Mouse (Mus musculus) adrenal gland, postnatal 36 days (tissue): ENCODE measurements around the gene Cpeb2. TPM values are rescaled to one million over a fixed set of nuclear protein-coding genes. Genes with fewer than 3 reads are reported as not detected.

Experiments used
- DNase-seq, 2 experiments: peaks; one replicate each; pipeline ENCODE4 v3.0.0; 2021; ENCODE audit warnings: mixed read lengths in 1 of 2
- long read RNA-seq, 2 experiments: library from polyadenylated mRNA; stranded (forward); transcript quantifications; one replicate each; pipeline ENCODE4 v2.0.0; 2021; ENCODE audit warnings: borderline sequencing depth in 2 of 2
- total RNA-seq, 2 experiments: library from RNA; stranded (reverse); gene quantifications; 2 replicates each; pipeline ENCODE4 v1.2.3; 2021

Cpeb2 gene
- total RNA-seq = 10 to 100 TPM; 37.9 to 38.9 TPM
- long read RNA-seq, experiment 1, full-length matches to known transcripts = 3 of 8 reads
- long read RNA-seq, experiment 1, partial matches to known transcripts = 0 of 8 reads
- long read RNA-seq, experiment 1, other reads (novel, unspliced or antisense) = 5 of 8 reads
- long read RNA-seq, experiment 2, partial matches to known transcripts = 0 of 3 reads
- long read RNA-seq, experiment 2, other reads (novel, unspliced or antisense) = 3 of 3 reads

DNA sequence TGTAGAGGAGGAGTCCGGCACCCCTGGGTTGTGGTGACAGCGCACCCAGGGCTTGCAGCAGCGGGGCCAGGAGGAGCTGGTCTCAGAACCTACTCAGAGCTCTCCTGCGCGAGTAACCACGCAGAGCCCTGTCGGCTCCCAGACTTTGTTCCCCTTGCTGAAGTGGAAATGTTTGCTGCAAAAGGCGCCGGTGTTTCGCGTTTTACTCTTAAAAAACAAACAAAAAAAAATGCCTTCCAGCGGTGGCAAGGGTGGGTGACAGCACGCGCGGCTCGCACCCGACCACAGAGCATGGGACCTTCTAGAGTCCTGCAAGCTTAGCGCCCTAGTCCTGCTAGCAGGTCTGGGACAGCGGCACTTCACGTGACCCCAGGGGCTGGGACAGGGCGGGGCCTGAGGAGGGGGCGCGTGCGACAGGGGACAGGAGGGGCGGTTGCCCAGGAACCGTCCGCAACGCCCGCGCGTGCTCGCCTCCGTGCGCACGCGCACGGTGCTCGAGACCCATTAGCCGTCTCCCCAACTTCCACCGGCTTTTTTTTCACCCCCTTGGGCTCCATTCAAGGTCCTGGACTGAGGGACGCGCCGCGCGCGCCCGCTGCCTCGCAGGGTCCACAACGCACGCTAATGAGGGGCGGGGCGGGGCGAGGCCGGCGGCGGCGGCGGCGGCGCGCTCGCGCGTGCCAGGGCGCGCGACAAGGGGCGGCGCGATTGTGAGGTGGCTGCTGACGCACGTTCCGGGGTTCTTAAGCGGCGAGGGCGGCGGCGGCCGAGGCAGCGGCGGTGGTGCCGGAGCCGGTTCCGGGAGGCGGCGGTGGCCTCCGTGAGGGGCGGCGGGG lies at the start of gene Cpeb2:
Cpeb2 (plus strand) TSS at position 691 of the 836 bp plus-strand sequence.
- DNase-seq = peak; percentile 97 to 98

DNA sequence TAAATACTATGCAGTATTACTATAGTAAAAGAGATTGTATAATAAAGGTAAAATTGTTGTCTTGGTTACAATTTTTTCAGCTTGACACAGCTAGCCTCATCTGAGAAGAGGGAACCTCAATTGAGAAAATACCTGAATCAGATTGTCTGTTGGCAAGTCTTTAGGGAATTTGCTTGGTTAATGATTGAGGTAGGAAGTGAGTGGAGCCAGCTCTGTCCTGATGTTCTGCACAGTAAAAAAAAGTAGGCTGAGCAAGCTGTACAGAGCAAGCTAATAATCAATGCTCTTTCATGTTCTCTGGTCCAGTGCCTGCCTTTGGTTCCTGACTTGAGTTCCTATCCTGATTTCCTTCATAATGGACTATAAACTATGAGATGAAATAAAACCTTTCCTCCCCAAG lies 49.4 kb upstream of the Cpeb2 start:
- DNase-seq = no peak

DNA sequence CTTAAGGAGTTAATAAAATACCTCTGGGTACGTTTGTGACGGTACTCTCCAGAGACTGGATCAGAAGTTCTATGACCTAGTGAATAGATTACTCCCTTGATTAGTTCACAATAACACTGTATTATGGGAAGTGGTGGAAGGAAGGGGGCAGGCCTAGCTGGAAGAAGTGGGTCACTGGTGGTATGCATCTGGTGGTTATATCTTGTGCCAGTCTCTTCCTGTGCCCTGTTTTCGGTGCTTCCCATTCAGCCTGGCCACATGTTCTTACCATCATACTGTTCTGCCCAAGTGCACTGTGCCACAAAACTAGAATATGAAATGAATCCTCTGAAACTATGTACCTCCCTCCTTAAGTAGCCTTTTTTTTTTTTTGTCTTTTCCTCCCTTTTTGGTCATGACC lies 48.1 kb upstream of the Cpeb2 start:
- DNase-seq = no peak

DNA sequence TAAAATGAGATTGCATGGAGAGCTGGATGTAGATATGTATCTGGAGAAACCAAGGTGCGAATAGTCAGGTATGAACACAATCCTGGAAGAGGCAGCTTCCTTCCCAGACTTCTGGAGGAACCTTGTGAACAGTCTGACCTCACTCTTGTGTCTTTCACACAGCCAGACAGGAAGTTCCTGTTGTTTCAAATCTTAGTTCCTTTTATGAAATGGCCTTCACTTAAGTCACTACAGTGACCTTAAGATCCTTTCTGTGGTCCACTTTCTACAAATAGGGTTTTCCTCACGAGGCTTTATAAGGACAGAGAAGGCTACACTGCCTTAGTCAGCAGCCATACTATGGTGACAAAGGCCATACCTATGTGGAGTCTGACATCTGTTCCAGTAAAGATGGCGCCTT lies 47.5 kb upstream of the Cpeb2 start:
- DNase-seq = no peak

DNA sequence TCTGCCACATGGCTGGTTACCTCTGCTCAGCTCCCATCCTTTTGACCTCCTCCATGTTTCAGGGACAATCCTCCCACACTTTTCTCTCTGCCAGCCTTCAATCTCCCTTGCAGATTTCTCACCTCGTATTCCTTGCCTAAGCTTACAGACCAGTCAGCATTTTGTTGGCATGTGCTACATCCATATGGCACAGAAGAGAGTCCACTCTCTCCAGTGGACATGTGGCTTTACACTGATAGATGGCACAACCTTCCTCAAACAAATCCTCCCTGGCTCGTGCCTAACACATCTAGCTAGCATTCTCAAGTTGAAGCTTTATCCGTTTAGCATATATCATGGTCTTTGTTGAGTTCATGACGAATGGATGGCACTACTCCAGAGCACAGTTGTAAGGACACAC lies 32.3 kb upstream of the Cpeb2 start:
- DNase-seq = no peak

DNA sequence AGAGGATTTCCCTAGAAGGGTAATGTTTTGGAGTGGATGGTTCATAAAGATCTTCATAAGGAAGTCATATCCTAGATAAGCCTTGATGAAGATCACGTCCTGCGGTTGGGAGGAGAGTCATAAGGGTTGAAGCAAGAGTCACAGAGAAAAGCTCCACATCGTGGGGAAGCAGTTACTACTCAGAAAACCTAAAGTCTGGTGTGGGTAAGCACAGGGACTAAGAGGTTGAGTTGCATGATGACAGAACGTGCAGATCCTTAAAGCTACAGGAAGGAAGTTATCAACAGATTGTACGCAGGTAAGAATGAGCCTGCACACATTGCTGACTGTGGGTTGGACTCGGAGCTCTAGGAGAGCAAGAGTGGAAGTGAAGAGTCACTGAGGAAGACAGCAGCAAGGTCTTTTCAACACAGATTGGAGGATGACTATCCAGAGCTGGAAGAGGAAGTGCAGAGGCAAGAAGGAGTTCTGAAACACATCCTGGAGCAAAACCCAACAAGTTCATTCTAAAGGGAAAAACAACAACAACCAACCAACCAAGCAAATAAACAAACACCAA lies 26.4 kb upstream of the Cpeb2 start:
- DNase-seq = no peak

DNA sequence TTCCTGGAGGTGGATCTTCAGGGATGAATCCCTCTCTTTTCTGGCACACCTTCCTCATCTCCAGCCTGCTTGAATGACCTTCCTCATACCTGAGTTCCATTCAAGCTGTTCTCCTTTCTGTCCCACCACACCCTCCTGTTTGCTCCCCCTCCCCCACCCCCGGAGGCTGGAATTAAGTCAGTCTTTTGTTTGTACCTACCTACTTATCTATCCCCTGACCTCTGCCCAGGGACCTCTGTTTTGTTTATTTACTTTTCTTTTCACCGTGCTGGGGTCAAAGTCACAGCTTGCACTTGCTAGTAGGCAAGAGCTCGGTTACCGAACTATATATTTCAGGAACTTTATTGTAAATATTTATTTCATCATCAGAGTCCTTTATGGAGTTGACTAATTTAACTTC lies 15.5 kb upstream of the Cpeb2 start:
- no peak for DNase-seq

DNA sequence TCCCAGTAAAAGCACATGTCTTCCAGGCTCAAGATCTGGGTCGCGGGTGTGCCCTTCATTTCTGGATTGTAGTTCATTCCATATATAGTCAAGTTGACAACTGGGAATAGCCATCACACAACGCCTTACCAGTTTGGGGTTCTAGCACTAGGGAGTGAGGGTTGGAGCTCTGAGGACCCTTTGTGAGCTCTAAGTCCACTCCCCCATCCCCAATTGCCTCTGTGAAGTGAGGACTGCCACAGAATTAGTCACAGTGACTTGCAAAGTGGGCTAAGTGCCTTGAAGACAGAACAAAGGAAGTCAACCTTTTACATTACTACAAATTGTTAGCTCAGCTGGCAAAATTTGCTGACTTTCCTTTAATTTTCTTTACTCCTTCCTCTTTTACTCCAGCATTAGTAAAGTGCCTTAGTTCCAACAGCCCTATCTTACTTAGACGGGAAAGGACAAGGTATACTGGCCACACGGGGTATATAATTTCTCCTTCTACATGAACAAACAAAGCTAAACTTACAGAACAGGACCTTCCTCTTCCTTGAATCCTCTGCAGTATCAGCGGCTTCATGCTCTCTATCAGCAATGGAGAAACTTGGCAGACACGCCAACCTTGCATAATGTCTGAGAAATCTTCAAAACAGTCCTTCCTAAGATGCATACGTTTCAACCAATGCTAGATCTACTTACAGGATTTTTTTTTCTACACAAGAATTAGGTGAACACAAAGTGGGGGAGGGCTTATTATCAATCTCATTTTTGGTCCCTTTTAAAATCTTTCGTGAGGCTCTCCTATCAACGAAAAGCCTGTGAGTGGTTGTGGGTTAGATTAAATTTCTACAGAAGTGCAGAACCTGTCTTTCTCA lies 14.8 kb upstream of the Cpeb2 start:
- DNase-seq = no peak

DNA sequence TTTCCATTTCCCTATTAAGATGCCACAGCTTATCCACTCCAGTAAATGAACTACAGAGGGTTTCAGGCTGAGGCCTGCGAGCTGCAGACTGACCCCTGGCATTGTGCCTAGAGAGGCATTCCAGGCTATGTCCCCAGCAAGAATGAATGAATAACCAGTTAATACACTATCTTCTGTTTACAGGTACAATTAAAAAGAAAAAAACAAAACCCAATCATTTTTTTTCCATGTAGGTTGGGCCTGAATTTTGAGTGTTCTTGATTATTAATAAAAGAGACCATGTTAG lies 14.2 kb upstream of the Cpeb2 start:
- peak in 1 of 2 experiments; percentile 30 for DNase-seq

DNA sequence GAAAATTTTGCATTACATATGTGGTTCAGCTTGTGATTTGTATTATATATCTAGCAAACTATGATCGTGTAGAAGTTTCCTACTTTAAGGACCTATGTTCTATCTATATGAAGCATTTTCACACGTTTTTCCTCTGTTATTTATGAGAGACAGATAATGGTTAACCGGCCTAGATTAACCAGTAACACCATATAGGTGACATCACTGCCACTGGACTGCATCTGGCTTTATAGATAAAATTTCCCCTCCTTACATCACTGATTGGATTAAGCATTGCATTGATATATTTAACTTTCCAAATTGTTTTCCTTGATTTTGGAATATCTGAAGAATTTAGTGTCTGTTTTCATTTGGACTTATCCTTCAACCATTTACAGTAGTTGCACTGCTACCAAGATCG lies 9.6 kb upstream of the Cpeb2 start:
- DNase-seq = no peak

DNA sequence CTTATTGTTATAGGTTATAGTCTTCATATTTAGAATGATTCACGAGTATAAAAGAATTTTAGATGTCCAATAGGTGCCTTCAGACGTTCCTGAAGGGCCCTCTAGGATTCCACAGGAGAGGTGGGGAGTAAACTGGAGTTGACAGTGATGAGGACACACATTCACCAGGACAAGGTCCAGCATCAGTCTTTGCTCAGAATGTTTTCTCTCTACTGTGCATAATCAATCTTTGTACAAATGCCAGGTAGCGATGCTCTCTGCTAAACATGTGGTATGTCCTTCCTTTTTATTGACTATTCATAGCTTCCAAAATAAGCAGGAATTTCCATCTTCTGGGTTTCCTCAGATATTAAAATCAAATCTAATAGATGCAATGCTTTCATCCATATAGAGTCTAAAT lies 8.7 kb upstream of the Cpeb2 start:
- DNase-seq = no peak

DNA sequence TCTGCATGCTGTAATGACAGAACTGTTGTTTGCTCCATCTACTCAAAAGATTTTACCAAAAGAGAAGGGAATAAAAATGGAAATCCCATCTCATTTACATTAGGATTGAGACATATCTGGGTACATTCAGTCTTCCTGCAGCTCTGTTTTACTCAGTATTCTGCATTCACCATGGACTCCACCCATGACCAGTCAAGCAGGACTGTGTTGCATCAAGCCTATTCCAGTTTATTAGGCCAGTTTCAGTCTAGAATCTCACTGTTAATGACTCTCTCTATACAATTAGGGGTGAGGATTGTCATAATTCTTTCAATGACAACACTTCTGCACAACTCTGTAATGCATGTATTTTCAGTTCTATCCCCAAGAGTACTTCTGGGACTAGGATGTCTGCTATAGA lies 6.8 kb upstream of the Cpeb2 start:
- DNase-seq = no peak

DNA sequence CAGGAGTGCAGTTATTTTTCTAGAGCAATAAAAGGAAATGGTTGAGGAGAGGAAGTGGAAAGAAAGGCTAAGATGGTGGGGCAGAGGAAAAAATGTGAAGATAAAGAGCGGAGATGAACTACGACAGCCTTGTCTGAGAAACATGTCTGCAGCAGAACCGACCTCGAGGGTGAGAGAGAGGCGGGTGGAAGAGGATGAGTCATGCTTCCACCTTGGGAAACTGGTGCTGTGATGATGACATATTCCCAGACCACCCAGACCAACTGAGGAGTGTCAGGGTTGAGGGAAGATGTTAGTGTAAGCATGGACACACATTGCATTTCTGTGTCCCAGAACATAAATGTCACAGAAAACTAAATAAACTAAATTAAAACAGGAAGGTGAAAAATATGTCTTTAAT lies 5.4 kb upstream of the Cpeb2 start:
- DNase-seq = peak; percentile 50 to 62

DNA sequence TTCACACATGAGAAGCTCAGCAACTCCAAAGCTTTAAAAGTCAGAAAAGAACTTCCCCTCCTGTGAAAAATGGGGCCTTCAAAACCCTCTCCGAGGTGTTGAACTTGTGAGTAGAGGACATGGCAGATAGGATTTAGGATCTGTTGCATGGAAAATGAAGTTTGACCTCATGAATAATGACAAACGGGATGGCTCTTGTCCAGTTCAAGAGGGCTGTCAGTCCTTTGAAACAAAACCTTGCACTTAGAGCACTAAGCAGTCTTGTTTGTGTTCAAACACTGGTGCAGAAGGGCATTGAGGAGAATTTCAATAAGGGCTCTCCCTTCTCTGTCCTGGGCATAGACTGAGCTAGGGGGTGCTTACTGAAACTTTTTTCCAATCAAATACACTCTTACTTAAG lies 1.9 kb upstream of the Cpeb2 start:
- DNase-seq = no peak

DNA sequence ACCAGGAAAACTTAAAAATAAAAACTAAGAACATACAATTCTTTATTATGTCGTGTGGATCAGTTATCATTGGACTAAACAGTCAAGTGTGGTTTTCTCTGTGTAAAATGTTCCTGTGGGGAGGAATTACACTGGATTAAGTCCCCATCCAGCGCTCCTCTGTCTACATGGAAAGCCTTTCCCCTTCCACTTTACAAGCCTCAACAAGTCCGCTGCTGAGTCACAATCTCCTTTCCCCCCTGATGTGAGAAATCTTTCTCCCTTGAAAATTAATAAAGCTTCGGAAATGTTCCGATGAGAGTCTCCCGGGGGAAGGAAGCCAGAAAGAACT lies 856 bp upstream of the Cpeb2 start:
- no peak for DNase-seq

DNA sequence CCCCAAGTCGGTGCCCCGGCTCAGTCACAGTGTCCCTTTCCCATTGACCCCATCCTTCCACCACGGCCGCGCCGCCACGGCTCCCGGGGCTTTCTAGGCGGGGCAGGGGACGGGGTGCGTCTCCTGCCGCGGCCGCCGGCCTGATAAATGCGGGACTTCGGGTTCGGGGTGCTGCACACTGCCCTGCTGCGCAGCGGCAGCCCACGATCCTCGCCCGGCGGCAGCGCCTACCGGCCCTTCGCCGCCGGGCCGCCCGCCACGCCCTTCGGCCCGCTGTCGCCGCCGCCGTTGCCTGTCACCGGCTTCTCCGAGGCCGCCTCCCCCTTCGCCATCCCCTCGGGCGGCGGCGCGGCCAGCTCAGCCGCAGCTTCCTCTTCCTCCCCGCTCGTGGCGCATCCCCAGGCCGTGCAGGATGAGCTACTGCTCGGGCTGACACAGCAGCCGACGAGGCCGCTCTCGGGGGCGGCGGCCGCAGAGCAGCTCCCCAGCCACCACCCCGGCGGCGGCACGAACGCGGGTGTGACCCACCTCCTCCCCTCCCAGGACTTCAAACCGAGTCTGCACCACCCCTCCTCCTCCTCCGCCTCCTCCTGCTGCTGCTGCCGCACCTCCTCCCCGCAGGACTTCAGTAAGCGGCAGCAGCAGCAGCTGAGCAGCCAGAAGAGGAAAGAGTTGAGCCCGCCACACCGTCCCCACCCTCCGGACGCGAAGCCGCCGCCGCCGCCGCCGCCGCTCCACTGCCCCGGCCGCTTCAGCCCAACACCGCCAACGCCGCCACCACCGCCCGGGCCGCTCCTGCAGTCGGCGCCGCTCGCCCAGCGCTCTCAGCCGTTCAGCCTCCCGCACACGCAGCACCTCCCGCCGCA lies 579 bp downstream of the Cpeb2 start:
- DNase-seq = peak; percentile 89 to 93

DNA sequence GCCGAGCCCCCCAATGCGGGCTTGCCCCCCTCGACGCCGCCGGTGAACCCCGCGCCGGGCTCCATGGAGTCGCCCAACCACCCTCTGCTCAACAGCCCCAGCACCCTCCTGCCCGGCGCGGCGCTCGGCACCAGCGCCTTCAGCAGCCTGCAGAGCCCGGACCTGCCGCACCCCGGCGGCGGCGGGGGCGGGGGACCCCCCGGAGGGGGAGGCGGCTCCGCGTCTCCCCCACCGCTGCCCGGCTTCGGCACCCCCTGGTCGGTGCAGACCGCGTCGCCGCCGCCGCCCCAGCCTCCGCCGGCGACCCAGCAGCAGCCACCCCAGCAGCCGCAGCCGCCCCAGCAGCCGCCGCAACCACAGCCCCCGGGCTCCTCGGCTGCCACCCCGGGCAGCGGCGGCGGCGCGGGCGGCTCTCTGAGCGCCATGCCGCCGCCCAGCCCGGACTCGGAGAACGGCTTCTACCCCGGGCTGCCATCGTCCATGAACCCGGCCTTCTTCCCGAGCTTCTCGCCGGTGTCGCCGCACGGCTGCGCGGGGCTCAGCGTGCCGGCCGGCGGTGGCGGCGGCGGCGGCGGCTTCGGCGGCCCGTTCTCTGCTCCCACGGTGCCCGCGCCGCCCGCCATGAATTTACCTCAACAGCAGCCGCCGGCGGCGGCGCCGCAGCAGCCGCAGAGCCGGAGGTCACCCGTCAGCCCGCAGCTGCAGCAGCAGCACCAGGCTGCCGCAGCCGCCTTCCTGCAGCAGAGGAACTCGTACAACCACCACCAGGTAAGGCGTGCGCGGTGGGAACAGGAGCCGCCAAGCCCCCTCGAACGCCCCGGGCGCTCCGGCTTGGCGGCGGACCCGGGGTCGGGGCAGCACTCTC lies 1.6 kb downstream of the Cpeb2 start:
- DNase-seq = peak; percentile 47 to 70

DNA sequence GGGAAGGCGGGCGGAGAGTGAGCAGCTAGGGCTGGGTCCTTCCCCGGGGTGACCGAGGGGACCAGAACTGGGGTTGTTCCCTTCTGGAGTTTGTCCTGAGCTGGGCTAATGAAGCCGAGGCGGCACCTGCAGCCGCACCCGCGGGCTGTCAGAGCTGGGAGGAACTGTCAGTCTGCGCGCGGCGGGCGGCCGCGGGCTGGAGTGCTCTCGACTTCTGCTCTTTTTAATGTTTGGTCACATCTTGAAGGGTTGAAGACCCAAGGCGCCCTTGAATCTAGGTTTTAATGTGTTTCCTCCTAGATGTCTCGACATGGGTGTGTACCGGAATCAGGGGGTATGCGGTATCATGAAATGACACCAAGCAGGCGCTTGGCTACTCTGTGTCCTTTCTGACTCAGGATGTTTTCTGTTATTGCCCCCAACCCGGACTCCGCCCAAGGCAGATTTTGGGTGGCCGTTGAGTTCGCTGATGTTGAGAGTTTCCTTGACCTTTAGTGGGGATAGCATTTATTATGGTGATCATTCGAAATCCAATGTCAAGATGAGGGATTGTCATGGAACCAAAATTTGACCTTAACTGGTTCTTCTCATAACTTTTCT lies 2.3 kb downstream of the Cpeb2 start:
- peak; percentile 65 to 79 for DNase-seq

DNA sequence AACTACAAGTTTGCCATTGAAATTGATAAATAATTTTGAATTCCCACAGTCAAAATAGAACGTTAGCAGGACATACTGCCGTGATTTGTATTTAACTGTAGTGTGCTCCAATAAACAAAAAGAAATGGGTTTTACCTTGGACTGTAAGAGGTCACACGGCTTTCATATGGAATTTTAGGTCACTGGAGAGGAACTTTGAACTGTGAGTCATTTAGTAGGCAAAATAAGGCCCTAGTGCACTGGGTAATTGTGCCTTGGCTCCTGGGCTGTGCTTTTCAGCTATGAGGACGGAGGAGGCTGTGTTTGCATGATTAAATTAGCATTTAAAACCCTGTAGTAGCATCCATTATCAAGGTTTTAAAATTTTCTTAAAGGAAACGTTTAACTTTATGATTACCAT lies 3.0 kb downstream of the Cpeb2 start:
- DNase-seq = no peak

DNA sequence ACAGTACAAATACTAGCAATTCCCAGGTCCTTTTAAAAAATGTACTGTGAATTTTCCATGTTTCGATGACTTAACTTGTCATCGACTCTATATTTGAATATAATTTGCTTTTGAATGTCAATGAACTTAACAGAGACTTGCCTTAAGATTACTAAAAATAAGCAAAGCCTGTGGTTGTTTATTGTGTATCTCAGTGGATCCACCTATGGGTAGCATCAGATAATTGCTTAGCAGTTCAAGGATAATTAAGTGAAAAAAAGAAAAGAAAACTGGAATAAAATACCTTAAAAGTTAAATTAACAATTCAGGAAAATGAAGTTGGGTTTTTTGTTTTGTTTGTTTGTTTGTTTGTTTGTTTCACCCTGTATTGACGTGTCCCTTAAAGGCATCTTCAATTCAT lies 3.5 kb downstream of the Cpeb2 start:
- no peak for DNase-seq

DNA sequence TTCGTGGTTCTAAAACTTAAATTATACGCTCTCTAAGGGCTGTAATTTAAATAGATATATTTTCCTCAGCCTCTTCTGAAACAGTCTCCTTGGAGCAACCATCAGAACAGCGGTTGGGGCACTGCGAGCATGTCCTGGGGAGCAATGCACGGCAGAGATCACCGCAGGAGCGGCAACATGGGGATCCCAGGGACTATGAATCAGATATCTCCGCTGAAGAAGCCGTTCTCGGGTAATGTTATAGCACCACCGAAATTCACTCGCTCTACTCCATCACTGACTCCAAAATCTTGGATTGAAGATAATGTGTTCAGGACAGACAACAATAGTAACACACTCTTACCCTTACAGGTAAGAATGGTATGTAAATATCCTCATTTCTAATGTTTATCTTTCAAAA lies 4.3 kb downstream of the Cpeb2 start:
- no peak for DNase-seq
